Mouse (Mus musculus) CH12.LX (cell line): ENCODE measurements at regions not wholly inside any gene's neighbourhood (a gene's known extent, or its start where the extent isn't known, plus 50 kb on each side); places are given as distances from the start of the nearest gene placed in this dataset.

Experiments used
- DNase-seq: peaks from one replicate; pipeline ENCODE4 v3.0.0-alpha.2; 2013; ENCODE audit errors: extremely low read depth
- H3K27ac ChIP-seq: 2 replicates; pipeline ENCODE4 v1.5.1; 2012; ENCODE audit warnings: low read depth, mild to moderate bottlenecking, control low read depth, moderate library complexity; ENCODE audit not compliant: insufficient read depth
- H3K27me3 ChIP-seq: replicated peaks from 2 replicates; pipeline ENCODE3; 2012; ENCODE audit warnings: inconsistent platforms
- H3K36me3 ChIP-seq, 2 experiments: replicated peaks in 1 of 2; 2 replicates each; pipeline versions ENCODE3 to v1.6.1; 2012; ENCODE audit warnings: inconsistent platforms in 1 of 2, low read length in 1 of 2, mild to moderate bottlenecking in 1 of 2, mixed read lengths in 1 of 2, moderate library complexity in 1 of 2; ENCODE audit not compliant: control insufficient read depth in 1 of 2, insufficient read depth in 1 of 2
- H3K4me1 ChIP-seq, 2 experiments: 2 replicates each; pipeline ENCODE4 v1.6.1; 2012; ENCODE audit warnings: inconsistent platforms in 1 of 2, moderate library complexity in 1 of 2; ENCODE audit not compliant: insufficient read depth in 2 of 2, control insufficient read depth in 1 of 2
- H3K4me2 ChIP-seq: 2 replicates; pipeline ENCODE4 v1.6.1; 2012; ENCODE audit warnings: low read depth, mild to moderate bottlenecking, control low read depth; ENCODE audit not compliant: poor library complexity, insufficient read depth, severe bottlenecking
- H3K4me3 ChIP-seq, 3 experiments: fragments of 150-350 bp in 1 of 3; sonication (generic) in 1 of 3; replicated peaks in 1 of 3; 2 replicates each; pipeline versions ENCODE3 to v1.5.1; 2011 to 2012; ENCODE audit warnings: low read depth in 2 of 3, low read length in 2 of 3, mild to moderate bottlenecking in 2 of 3, moderate library complexity in 2 of 3, control low read depth in 1 of 3, improper control_type of control experiment in 1 of 3, inconsistent platforms in 1 of 3, mixed read lengths in 1 of 3; ENCODE audit not compliant: poor library complexity in 1 of 3
- H3K79me2 ChIP-seq: replicated peaks from 2 replicates; pipeline ENCODE4 v1.6.1; 2012; ENCODE audit warnings: mild to moderate bottlenecking, moderate library complexity; ENCODE audit not compliant: control insufficient read depth, poor library complexity, insufficient read depth, severe bottlenecking; ENCODE audit errors: extremely low read depth
- H3K9ac ChIP-seq: 2 replicates; pipeline ENCODE4 v1.6.1; 2012; ENCODE audit warnings: low read depth, mild to moderate bottlenecking, control low read depth, moderate library complexity; ENCODE audit not compliant: insufficient read depth
- H3K9me3 ChIP-seq: replicated peaks from 2 replicates; pipeline ENCODE3; 2012; ENCODE audit warnings: low read length, inconsistent platforms, mixed read lengths
- BHLHE40 ChIP-seq: IDR thresholded peaks from 2 replicates; pipeline ENCODE4 v1.6.1; 2011; ENCODE audit warnings: mild to moderate bottlenecking, low read depth, low read length, improper control_type of control experiment
- CHD1 ChIP-seq: IDR thresholded peaks from 2 replicates; pipeline ENCODE4 v1.6.1; 2012; ENCODE audit warnings: low read depth, low read length, improper control_type of control experiment, inconsistent platforms
- CHD2 ChIP-seq: IDR thresholded peaks from 2 replicates; pipeline ENCODE4 v1.6.1; 2011; ENCODE audit warnings: low read length, improper control_type of control experiment
- CTCF ChIP-seq, 2 experiments: IDR thresholded peaks in 1 of 2; conservative IDR thresholded peaks in 1 of 2; 2 replicates each; pipeline ENCODE4 v1.5.1; 2011 to 2012; ENCODE audit warnings: low read depth in 2 of 2, low read length in 2 of 2, improper control_type of control experiment in 1 of 2, inconsistent platforms in 1 of 2, mild to moderate bottlenecking in 1 of 2, moderate library complexity in 1 of 2
- E2F4 ChIP-seq: IDR thresholded peaks from 2 replicates; pipeline ENCODE4 v1.6.1; 2011; ENCODE audit warnings: low read depth, low read length, improper control_type of control experiment; ENCODE audit not compliant: insufficient replicate concordance
- ELF1 ChIP-seq: IDR thresholded peaks from 2 replicates; pipeline ENCODE4 v1.6.1; 2014; ENCODE audit warnings: low read depth, mild to moderate bottlenecking, inconsistent platforms, low read length, improper control_type of control experiment
- EP300 ChIP-seq: IDR thresholded peaks from 2 replicates; pipeline ENCODE4 v1.6.1; 2011; ENCODE audit warnings: low read length, improper control_type of control experiment
- ETS1 ChIP-seq: conservative IDR thresholded peaks from 2 replicates; pipeline ENCODE4 v1.6.1; 2012; ENCODE audit warnings: low read depth, mild to moderate bottlenecking, inconsistent platforms, low read length, improper control_type of control experiment, moderate library complexity
- GABPA ChIP-seq: IDR thresholded peaks from 2 replicates; pipeline ENCODE4 v1.6.1; 2012; ENCODE audit warnings: low read depth, low read length, improper control_type of control experiment, inconsistent platforms; ENCODE audit not compliant: insufficient replicate concordance
- HCFC1 ChIP-seq: IDR thresholded peaks from 2 replicates; pipeline ENCODE4 v1.6.1; 2012; ENCODE audit warnings: low read depth, mild to moderate bottlenecking, inconsistent platforms, low read length, improper control_type of control experiment
- IRF4 ChIP-seq: IDR thresholded peaks from 2 replicates; pipeline ENCODE4 v1.6.1; 2014; ENCODE audit warnings: low read depth, mild to moderate bottlenecking, inconsistent platforms, low read length, improper control_type of control experiment
- JUN ChIP-seq: IDR thresholded peaks from 2 replicates; pipeline ENCODE4 v1.6.1; 2011; ENCODE audit warnings: low read depth, mild to moderate bottlenecking, low read length, improper control_type of control experiment, moderate library complexity; ENCODE audit not compliant: insufficient read depth
- JUND ChIP-seq: conservative IDR thresholded peaks from 2 replicates; pipeline ENCODE4 v1.6.1; 2011; ENCODE audit warnings: low read depth, low read length, improper control_type of control experiment
- KAT2A ChIP-seq: IDR thresholded peaks from 2 replicates; pipeline ENCODE4 v1.6.1; 2012; ENCODE audit warnings: low read length, improper control_type of control experiment, inconsistent platforms; ENCODE audit not compliant: insufficient replicate concordance
- MAFK ChIP-seq: IDR thresholded peaks from 2 replicates; pipeline ENCODE4 v1.6.1; 2011; ENCODE audit warnings: low read length, improper control_type of control experiment; ENCODE audit not compliant: insufficient replicate concordance
- MAX ChIP-seq: IDR thresholded peaks from 2 replicates; pipeline ENCODE4 v1.6.1; 2011; ENCODE audit warnings: low read length, improper control_type of control experiment
- MAZ ChIP-seq: IDR thresholded peaks from 2 replicates; pipeline ENCODE4 v1.6.1; 2012; ENCODE audit warnings: low read depth, mild to moderate bottlenecking, inconsistent platforms, low read length, improper control_type of control experiment, moderate library complexity
- MEF2A ChIP-seq: IDR thresholded peaks from 2 replicates; pipeline ENCODE4 v1.6.1; 2014; ENCODE audit warnings: low read depth, mild to moderate bottlenecking, inconsistent platforms, low read length, improper control_type of control experiment, borderline replicate concordance
- MXI1 ChIP-seq: IDR thresholded peaks from 2 replicates; pipeline ENCODE4 v1.6.1; 2011; ENCODE audit warnings: mild to moderate bottlenecking, low read depth, low read length, improper control_type of control experiment
- MYC ChIP-seq: IDR thresholded peaks from 2 replicates; pipeline ENCODE4 v1.6.1; 2011; ENCODE audit warnings: low read depth, mild to moderate bottlenecking, improper control_type of control experiment, low read length
- NELFE ChIP-seq: IDR thresholded peaks from 2 replicates; pipeline ENCODE4 v1.6.1; 2011; ENCODE audit warnings: low read depth, low read length, improper control_type of control experiment
- NRF1 ChIP-seq: IDR thresholded peaks from 2 replicates; pipeline ENCODE4 v1.6.1; 2014; ENCODE audit warnings: low read depth, mild to moderate bottlenecking, inconsistent platforms, low read length, improper control_type of control experiment, moderate library complexity
- PAX5 ChIP-seq: IDR thresholded peaks from 2 replicates; pipeline ENCODE4 v1.6.1; 2012; ENCODE audit warnings: low read length, inconsistent platforms, mixed read lengths
- POLR2A ChIP-seq: IDR thresholded peaks from 2 replicates; pipeline ENCODE4 v1.6.1; 2011; ENCODE audit warnings: low read depth, mild to moderate bottlenecking, improper control_type of control experiment, low read length
- POLR2AphosphoS2 ChIP-seq: IDR thresholded peaks from 2 replicates; pipeline ENCODE4 v1.6.1; 2011; ENCODE audit warnings: low read depth, low read length, improper control_type of control experiment
- RAD21 ChIP-seq: IDR thresholded peaks from 2 replicates; pipeline ENCODE4 v1.6.1; 2011; ENCODE audit warnings: low read depth, mild to moderate bottlenecking, low read length, improper control_type of control experiment, moderate library complexity
- RCOR1 ChIP-seq: conservative IDR thresholded peaks from 2 replicates; pipeline ENCODE4 v1.6.1; 2012; ENCODE audit warnings: low read depth, mild to moderate bottlenecking, inconsistent platforms, low read length, improper control_type of control experiment
- SIN3A ChIP-seq: IDR thresholded peaks from 2 replicates; pipeline ENCODE4 v1.6.1; 2012; ENCODE audit warnings: low read length, improper control_type of control experiment, inconsistent platforms
- SMC3 ChIP-seq: IDR thresholded peaks from 2 replicates; pipeline ENCODE4 v1.6.1; 2011; ENCODE audit warnings: low read depth, low read length, improper control_type of control experiment
- TBP ChIP-seq: conservative IDR thresholded peaks from 2 replicates; pipeline ENCODE4 v1.6.1; 2011; ENCODE audit warnings: low read depth, low read length, improper control_type of control experiment
- TCF12 ChIP-seq: IDR thresholded peaks from 2 replicates; pipeline ENCODE4 v1.6.1; 2014; ENCODE audit warnings: low read depth, mild to moderate bottlenecking, inconsistent platforms, low read length, improper control_type of control experiment
- UBTF ChIP-seq: IDR thresholded peaks from 2 replicates; pipeline ENCODE4 v1.6.1; 2012; ENCODE audit warnings: low read depth, mild to moderate bottlenecking, inconsistent platforms, low read length, improper control_type of control experiment, moderate library complexity
- USF1 ChIP-seq: IDR thresholded peaks from 2 replicates; pipeline ENCODE4 v1.6.1; 2014; ENCODE audit warnings: low read depth, mild to moderate bottlenecking, inconsistent platforms, low read length, improper control_type of control experiment
- USF2 ChIP-seq: conservative IDR thresholded peaks from 2 replicates; pipeline ENCODE4 v1.6.1; 2011; ENCODE audit warnings: low read depth, low read length, improper control_type of control experiment
- ZC3H11A ChIP-seq: IDR thresholded peaks from 2 replicates; pipeline ENCODE4 v1.6.1; 2012; ENCODE audit warnings: low read depth, mild to moderate bottlenecking, inconsistent platforms, low read length, improper control_type of control experiment
- ZKSCAN1 ChIP-seq: IDR thresholded peaks from 2 replicates; pipeline ENCODE4 v1.6.1; 2012; ENCODE audit warnings: low read depth, inconsistent platforms, low read length, improper control_type of control experiment, borderline replicate concordance
- ZMIZ1 ChIP-seq: IDR thresholded peaks from 2 replicates; pipeline ENCODE4 v1.6.1; 2012; ENCODE audit warnings: low read depth, mild to moderate bottlenecking, inconsistent platforms, low read length, improper control_type of control experiment
- ZNF384 ChIP-seq: IDR thresholded peaks from 2 replicates; pipeline ENCODE4 v1.6.1; 2012; ENCODE audit warnings: low read depth, low read length, improper control_type of control experiment, inconsistent platforms
- dilution Hi-C: fragments of 300-500 bp; cut with MboI; formaldehyde crosslinking; loops from 2 replicates; pipeline ENCODE4 v1.14.3; 2020; ENCODE audit warnings: low sequenced_read_pairs; ENCODE audit not compliant: extremely low pct_unique_long_range_greater_than_20kb, extremely low pct_ligation_motif_present
- in situ Hi-C: fragments of 300-500 bp; cut with MboI; formaldehyde crosslinking; loops from 3 replicates; pipeline ENCODE4 v1.14.3; 2019; ENCODE audit warnings: low sequenced_read_pairs, low pct_ligation_motif_present, low pct_unique_long_range_greater_than_20kb, mixed read lengths

GRCm38 (mm10) chr13:52253138-52253537 lies 277.9 kb downstream of the Diras2 start:
- Histone ChIP-seq H3K27me3 (no peaks in the 10 kb centered on the region), H3K36me3 (no peaks in the 10 kb centered on the region), H3K4me3 (no peak overlapping the region), H3K27ac (no peak overlapping the region), H3K4me2 (0 out of 2 replicates have a peak overlapping the region, but pooled peaks have one; percentile 38), H3K9ac (no peak overlapping the region), H3K9me3 (peaks cover 2% of the 10 kb centered on the region)
- TF ChIP-seq MAX (peak; percentile 93), EP300 (no peak), TBP (no peak), ZKSCAN1 (no peak), NRF1 (no peak), KAT2A (no peak), JUND (0 out of 2 replicates have a peak, but pooled peaks have one; percentile 21), USF1 (peak; percentile 29; the same call in 1 of the 2 replicates), ZMIZ1 (no peak), JUN (no peak), RCOR1 (peak; percentile 50; the same call in 1 of the 2 replicates), SIN3A (no peak), ELF1 (no peak), MEF2A (no peak), MAZ (no peak), CHD1 (no peak), SMC3 (peak; percentile 81), CHD2 (no peak), BHLHE40 (peak; percentile 92), NELFE (no peak; the same call in 1 of the 2 replicates), CTCF (conservative IDR thresholded peaks at IDR 0.05 in 1 of 2, IDR thresholded peaks at IDR 0.05 in 1 of 2; ENCODE audit: low read depth in 2 of 2, low read length in 2 of 2) (peak; percentile 86 to 93), POLR2A (no peak), MXI1 (peak; percentile 82), RAD21 (peak; percentile 87), E2F4 (no peak), USF2 (peak; percentile 18; the same call in 1 of the 2 replicates), ZC3H11A (peak; percentile 46), MAFK (no peak), GABPA (no peak), UBTF (no peak), IRF4 (peak; percentile 28; the same call in 1 of the 2 replicates), MYC (peak; percentile 98), ZNF384 (no peak), POLR2AphosphoS2 (no peak), ETS1 (no peak), HCFC1 (no peak), PAX5 (no peak), TCF12 (no peak)
- TF ChIP-seq, all 38 proteins: peak for 13
- dilution Hi-C loops (no loop called here), in situ Hi-C loops (loop anchor here (5.0 to 10.0 kb wide), 3 partner anchors 374 to 844 kb away; partner anchors contain the start of gene Nfil3)
- peak; percentile 48 for DNase-seq
- peaks cover 3 to 19% of the 10 kb centered on the region in 2 experiments for H3K4me1 ChIP-seq
- H3K79me2 ChIP-seq = no peaks in the 10 kb centered on the region
